Mouse (Mus musculus): ENCODE data around the gene Micu1. TPM values are rescaled to one million over a fixed set of nuclear protein-coding genes. Genes with fewer than 3 reads are reported as not detected.

Gene Micu1
- polyA plus RNA-seq, 1 experiment: 76.8 TPM

DNA sequence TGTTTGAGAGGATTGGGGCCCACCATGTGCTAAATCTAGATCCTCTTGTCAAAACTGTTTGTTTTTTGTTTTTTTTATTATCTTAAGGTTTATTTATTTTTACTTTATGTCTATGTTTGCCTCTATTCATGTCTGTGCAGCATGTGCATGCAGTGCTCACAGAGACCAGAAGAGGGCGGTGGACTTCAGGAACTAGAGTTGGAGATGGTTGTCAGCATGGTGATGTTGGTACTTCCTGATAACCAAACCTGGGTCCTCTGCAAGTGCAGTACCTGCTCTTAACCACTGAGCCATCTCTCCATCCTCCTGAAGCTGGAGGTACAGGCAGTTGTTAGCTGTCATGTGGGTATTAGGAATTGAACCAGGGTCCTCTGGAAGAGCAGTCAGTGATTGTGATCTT, 8.0 kb downstream of the Micu1 start:
- no peaks in the 10 kb centered on the region for H3K4me1 ChIP-seq (ENCODE audit: control insufficient read depth, insufficient read depth, low read length)
- H3K4me3 ChIP-seq (replicated peaks; ENCODE audit: extremely low read depth, low read depth, low read length): no peak overlapping the region
- no peak for DNase-seq
- TF ChIP-seq CTCF (IDR thresholded peaks at IDR 0.05; ENCODE audit: insufficient read depth, low read length) (no peak), POLR2A (IDR thresholded peaks at IDR 0.05; ENCODE audit: borderline replicate concordance, extremely low read depth, low read depth, low read length) (no peak)
- 87% methylated on average over 1 of the region's 1 CpGs for WGBS

GRCm38 (mm10) chr10:59712062-59712461, 9.8 kb downstream of the Micu1 start:
- no peak for DNase-seq
- TF ChIP-seq CTCF (IDR thresholded peaks at IDR 0.05; ENCODE audit: insufficient read depth, low read length): no peak
- TF ChIP-seq POLR2A (IDR thresholded peaks at IDR 0.05; ENCODE audit: borderline replicate concordance, extremely low read depth, low read depth, low read length): no peak
- no peak overlapping the region for H3K4me3 ChIP-seq (replicated peaks; ENCODE audit: extremely low read depth, low read depth, low read length)
- 95% methylated on average over 8 of the region's 8 CpGs for WGBS
- no peaks in the 10 kb centered on the region for H3K4me1 ChIP-seq (ENCODE audit: control insufficient read depth, insufficient read depth, low read length)

GRCm38 (mm10) chr10:59720017-59720416, 17.7 kb downstream of the Micu1 start:
- WGBS: 69% methylated on average over 7 of the region's 7 CpGs
- Histone ChIP-seq H3K4me3 (replicated peaks; ENCODE audit: extremely low read depth, low read depth, low read length) (no peak overlapping the region), H3K4me1 (ENCODE audit: control insufficient read depth, insufficient read depth, low read length) (no peaks in the 10 kb centered on the region)
- no peak for TF ChIP-seq POLR2A (IDR thresholded peaks at IDR 0.05; ENCODE audit: borderline replicate concordance, extremely low read depth, low read depth, low read length)
- no peak for TF ChIP-seq CTCF (IDR thresholded peaks at IDR 0.05; ENCODE audit: insufficient read depth, low read length)
- DNase-seq: no peak

DNA sequence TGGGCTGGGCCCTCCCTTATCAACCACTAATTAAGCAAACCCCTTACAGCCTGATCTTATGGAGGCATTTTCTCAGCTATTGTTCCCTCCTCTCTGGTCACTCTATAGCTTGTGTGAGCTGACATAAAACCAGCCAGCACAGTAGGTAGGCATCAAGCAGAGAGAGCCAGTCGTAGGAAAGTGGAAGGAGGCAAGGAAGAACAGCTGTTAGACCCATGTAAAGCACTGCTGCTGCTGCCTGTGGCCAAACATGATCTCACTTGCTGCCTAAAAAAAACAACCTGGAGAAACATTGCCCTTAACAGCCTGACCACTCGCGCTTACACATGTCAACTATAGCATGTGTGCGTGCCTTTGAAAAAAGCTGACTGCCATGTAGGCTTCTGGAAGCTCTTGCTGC, 19.3 kb downstream of the Micu1 start:
- H3K4me3 ChIP-seq (replicated peaks; ENCODE audit: extremely low read depth, low read depth, low read length): no peak overlapping the region
- no peaks in the 10 kb centered on the region for H3K4me1 ChIP-seq (ENCODE audit: control insufficient read depth, insufficient read depth, low read length)
- no peak for DNase-seq
- TF ChIP-seq POLR2A (IDR thresholded peaks at IDR 0.05; ENCODE audit: borderline replicate concordance, extremely low read depth, low read depth, low read length) (no peak), CTCF (IDR thresholded peaks at IDR 0.05; ENCODE audit: insufficient read depth, low read length) (no peak)
- WGBS: 81% methylated on average over 4 of the region's 4 CpGs

GRCm38 (mm10) chr10:59724634-59725033, 22.4 kb downstream of the Micu1 start:
- no peak for TF ChIP-seq CTCF (IDR thresholded peaks at IDR 0.05; ENCODE audit: insufficient read depth, low read length)
- no peak for TF ChIP-seq POLR2A (IDR thresholded peaks at IDR 0.05; ENCODE audit: borderline replicate concordance, extremely low read depth, low read depth, low read length)
- Histone ChIP-seq H3K4me1 (ENCODE audit: control insufficient read depth, insufficient read depth, low read length) (no peaks in the 10 kb centered on the region), H3K4me3 (replicated peaks; ENCODE audit: extremely low read depth, low read depth, low read length) (no peak overlapping the region)
- DNase-seq: no peak

DNA sequence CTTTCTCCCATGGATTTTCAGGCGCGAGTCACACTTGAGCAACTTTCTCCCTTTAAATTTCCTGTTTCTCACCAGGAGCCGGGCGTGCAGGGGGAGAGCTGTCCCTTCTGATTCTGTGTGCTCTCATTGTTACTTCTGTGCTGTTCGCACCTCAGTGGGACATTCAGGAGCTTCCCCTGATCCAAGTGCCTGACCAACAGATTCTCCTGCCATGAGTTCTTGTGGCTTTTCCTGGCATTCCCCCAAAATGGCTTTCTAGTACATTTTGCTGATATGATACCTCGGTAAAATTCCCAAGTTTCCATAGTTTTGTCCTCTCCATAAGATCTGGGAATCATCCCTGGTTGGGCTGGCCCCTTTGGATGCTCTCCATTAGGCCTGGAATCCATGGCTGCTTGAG, 25.0 kb downstream of the Micu1 start:
- no peak for DNase-seq
- Histone ChIP-seq H3K4me3 (replicated peaks; ENCODE audit: extremely low read depth, low read depth, low read length) (no peak overlapping the region), H3K4me1 (ENCODE audit: control insufficient read depth, insufficient read depth, low read length) (no peaks in the 10 kb centered on the region)
- TF ChIP-seq POLR2A (IDR thresholded peaks at IDR 0.05; ENCODE audit: borderline replicate concordance, extremely low read depth, low read depth, low read length): no peak
- no peak for TF ChIP-seq CTCF (IDR thresholded peaks at IDR 0.05; ENCODE audit: insufficient read depth, low read length)
- WGBS: 66% methylated on average over 6 of the region's 6 CpGs

DNA sequence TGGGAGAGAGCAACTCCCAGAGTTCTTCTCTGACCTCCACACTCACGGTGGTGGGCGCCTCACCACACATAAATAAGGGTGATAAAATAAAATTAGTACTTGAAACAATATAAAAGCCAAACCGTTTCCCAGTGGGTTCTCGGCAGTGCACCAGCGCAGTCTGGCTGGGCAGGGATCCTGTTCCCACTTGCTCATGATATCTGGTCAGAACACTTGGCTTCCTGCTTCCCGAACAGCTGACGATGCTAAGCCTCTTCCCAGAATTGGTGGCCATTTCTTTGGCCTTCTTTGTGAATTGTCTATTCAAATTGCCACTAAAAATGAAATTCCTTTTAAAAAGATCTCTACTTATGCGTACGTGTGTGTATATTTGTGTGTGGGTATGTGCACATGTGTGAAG, 27.0 kb downstream of the Micu1 start:
- TF ChIP-seq CTCF (IDR thresholded peaks at IDR 0.05; ENCODE audit: insufficient read depth, low read length): no peak
- TF ChIP-seq POLR2A (IDR thresholded peaks at IDR 0.05; ENCODE audit: borderline replicate concordance, extremely low read depth, low read depth, low read length): no peak
- no peak overlapping the region for H3K4me3 ChIP-seq (replicated peaks; ENCODE audit: extremely low read depth, low read depth, low read length)
- DNase-seq: no peak
- H3K4me1 ChIP-seq (ENCODE audit: control insufficient read depth, insufficient read depth, low read length): no peaks in the 10 kb centered on the region
- 85% methylated on average over 9 of the region's 9 CpGs for WGBS

- no peak for DNase-seq
- TF ChIP-seq POLR2A (IDR thresholded peaks at IDR 0.05; ENCODE audit: borderline replicate concordance, extremely low read depth, low read depth, low read length) (no peak), CTCF (IDR thresholded peaks at IDR 0.05; ENCODE audit: insufficient read depth, low read length) (no peak)
- Histone ChIP-seq H3K4me3 (replicated peaks; ENCODE audit: extremely low read depth, low read depth, low read length) (no peak overlapping the region), H3K4me1 (ENCODE audit: control insufficient read depth, insufficient read depth, low read length) (no peaks in the 10 kb centered on the region)
- WGBS: 82% methylated on average over 4 of the region's 4 CpGs
These were observed 27.6 kb downstream of the Micu1 start for GRCm38 (mm10) chr10:59729842-59730241.

GRCm38 (mm10) chr10:59736027-59736598, 33.8 kb downstream of the Micu1 start:
- WGBS: 81% methylated on average over 11 of the region's 11 CpGs
- no peaks in the 10 kb centered on the region for H3K4me1 ChIP-seq (ENCODE audit: control insufficient read depth, insufficient read depth, low read length)
- TF ChIP-seq CTCF (IDR thresholded peaks at IDR 0.05; ENCODE audit: insufficient read depth, low read length) (no peak), POLR2A (IDR thresholded peaks at IDR 0.05; ENCODE audit: borderline replicate concordance, extremely low read depth, low read depth, low read length) (no peak)
- DNase-seq: no peak
- H3K4me3 ChIP-seq (replicated peaks; ENCODE audit: extremely low read depth, low read depth, low read length): no peak overlapping the region

GRCm38 (mm10) chr10:59741448-59741847, 39.2 kb downstream of the Micu1 start:
- no peaks in the 10 kb centered on the region for H3K4me1 ChIP-seq (ENCODE audit: control insufficient read depth, insufficient read depth, low read length)
- peak; percentile 31 for DNase-seq
- no peak overlapping the region for H3K4me3 ChIP-seq (replicated peaks; ENCODE audit: extremely low read depth, low read depth, low read length)
- TF ChIP-seq CTCF (IDR thresholded peaks at IDR 0.05; ENCODE audit: insufficient read depth, low read length) (no peak), POLR2A (IDR thresholded peaks at IDR 0.05; ENCODE audit: borderline replicate concordance, extremely low read depth, low read depth, low read length) (no peak)
- WGBS: 34% methylated on average over 4 of the region's 4 CpGs
